Mouse (Mus musculus) heart, adult 2 months (tissue): ENCODE measurements around the gene Lgi4. TPM values are rescaled to one million over a fixed set of nuclear protein-coding genes. Genes with fewer than 3 reads are reported as not detected.

Experiments
- DNase-seq, 2 experiments: peaks; one replicate each; pipeline ENCODE4 v3.0.0; 2021
- H3K27ac ChIP-seq: fragments of 200-600 bp; 2 replicates; pipeline ENCODE4 v1.8.1; 2022
- H3K27me3 ChIP-seq: fragments of 200-500 bp; 2 replicates; pipeline ENCODE4 v1.6.1; 2012; ENCODE audit warnings: mild to moderate bottlenecking, low read length, inconsistent platforms, mixed read lengths; ENCODE audit not compliant: control insufficient read depth, insufficient read depth
- H3K36me3 ChIP-seq: fragments of 200-500 bp; 2 replicates; pipeline ENCODE4 v1.6.1; 2012; ENCODE audit warnings: low read length, inconsistent platforms; ENCODE audit not compliant: control insufficient read depth, insufficient read depth
- H3K4me1 ChIP-seq: fragments of 200-500 bp; 2 replicates; pipeline ENCODE4 v1.6.1; 2011; ENCODE audit warnings: low read length; ENCODE audit not compliant: control insufficient read depth, insufficient read depth
- H3K4me3 ChIP-seq: fragments of 200-600 bp; 2 replicates; pipeline ENCODE4 v1.8.1; 2022
- H3K79me2 ChIP-seq: fragments of 200-500 bp; replicated peaks from 2 replicates; pipeline ENCODE4 v1.6.1; 2012; ENCODE audit warnings: mild to moderate bottlenecking, inconsistent platforms, low read length, moderate library complexity, mixed read lengths; ENCODE audit not compliant: control insufficient read depth, insufficient read depth
- H3K9ac ChIP-seq: fragments of 200-500 bp; 2 replicates; pipeline ENCODE4 v1.6.1; 2012; ENCODE audit warnings: low read depth, mild to moderate bottlenecking, control low read depth, inconsistent platforms, low read length, mixed read lengths
- CTCF ChIP-seq: fragments of 200-600 bp; IDR thresholded peaks from 2 replicates; pipeline ENCODE4 v1.8.1; 2022; ENCODE audit warnings: antibody characterized with exemption, mild to moderate bottlenecking, moderate library complexity
- EP300 ChIP-seq: fragments of 200-500 bp; IDR thresholded peaks from 2 replicates; pipeline ENCODE4 v1.6.1; 2011; ENCODE audit warnings: low read depth, low read length, control low read depth; ENCODE audit not compliant: insufficient read depth
- POLR2A ChIP-seq: fragments of 200-500 bp; IDR thresholded peaks from 2 replicates; pipeline ENCODE4 v1.6.1; 2011; ENCODE audit warnings: mild to moderate bottlenecking, low read depth, low read length, control low read depth; ENCODE audit not compliant: insufficient read depth
- WGBS: fragments of 180-500 bp; shearing (Covaris S2); methylation state at CpG from one replicate; pipeline ENCODE4 v1.1.7; 2018; 5-methylcytosine and 5-hydroxymethylcytosine counted together
- intact Hi-C: fragments of 180-260 bp; cut with DNase I; formaldehyde crosslinking; loops from one replicate; pipeline ENCODE4 v1.15.1; 2025
- polyA plus RNA-seq: library from polyadenylated mRNA; depleted of rRNA; stranded (reverse); fragments of >200 nt; gene quantifications from 2 replicates; pipeline ENCODE4 v1.2.3, GENCODE M21; 2012
- total RNA-seq, 2 experiments: library from RNA; stranded (reverse); gene quantifications; 2 replicates each; pipeline ENCODE4 v1.2.3; 2021

Lgi4 gene
- total and polyA plus RNA-seq, 3 experiments, result 3.8 to 5.4 (median 3.9) TPM

GRCm38 (mm10) chr7:31097583-31098248 lies 38.6 kb downstream of the Lgi4 start:
- DNase-seq, result peak; percentile 91
- peak; percentile 93 for TF ChIP-seq CTCF
- TF ChIP-seq POLR2A, result peak; percentile 40; the same call in 1 of the 2 replicates
- 0 out of 2 replicates have a peak, but pooled peaks have one; percentile 43 for TF ChIP-seq EP300
- Histone ChIP-seq H3K27me3 (no peaks in the 10 kb centered on the region), H3K9ac (no peak overlapping the region), H3K36me3 (no peaks in the 10 kb centered on the region), H3K4me3 (peak overlapping the region; percentile 24; the same call in 1 of the 2 replicates), H3K79me2 (no peaks in the 10 kb centered on the region), H3K27ac (peak overlapping the region; percentile 47), H3K4me1 (no peaks in the 10 kb centered on the region)
- intact Hi-C loops, result loop anchor here (1.0 to 5.0 kb wide), 4 partner anchors 19 to 140 kb away; partner anchors contain the start of genes Lgi4 and Usf2
- WGBS, result 52% methylated on average over 20 of the region's 20 CpGs

- no peaks in the 10 kb centered on the region for H3K4me1 ChIP-seq
- no peaks in the 10 kb centered on the region for H3K79me2 ChIP-seq
- intact Hi-C loops, result loop anchor here (5.0 kb wide), 2 partner anchors 107 to 142 kb away; partner anchors contain the start of gene Usf2
- H3K36me3 ChIP-seq, result no peaks in the 10 kb centered on the region
- TF ChIP-seq CTCF (peak; percentile 52), POLR2A (no peak), EP300 (no peak)
- 76% methylated on average over 22 of the region's 22 CpGs for WGBS
- no peaks in the 10 kb centered on the region; the same call in 1 of the 2 replicates for H3K27me3 ChIP-seq
- no peak for DNase-seq
- no peak overlapping the region for H3K4me3 ChIP-seq
- H3K27ac ChIP-seq, result no peak overlapping the region; the same call in 1 of the 2 replicates
- H3K9ac ChIP-seq, result no peak overlapping the region
These were observed 39.8 kb downstream of the Lgi4 start for GRCm38 (mm10) chr7:31098697-31099611.

- TF ChIP-seq POLR2A, result no peak
- peak; percentile 35 for TF ChIP-seq CTCF
- no peak for TF ChIP-seq EP300
- H3K4me1 ChIP-seq, result no peaks in the 10 kb centered on the region
- intact Hi-C loops, result loop anchor here (5.0 kb wide), 2 partner anchors 107 to 142 kb away; partner anchors contain the start of gene Usf2
- no peak overlapping the region for H3K27ac ChIP-seq
- H3K9ac ChIP-seq, result no peak overlapping the region
- no peaks in the 10 kb centered on the region; the same call in 1 of the 2 replicates for H3K27me3 ChIP-seq
- H3K36me3 ChIP-seq, result no peaks in the 10 kb centered on the region
- 89% methylated on average over 6 of the region's 6 CpGs for WGBS
- H3K4me3 ChIP-seq, result no peak overlapping the region
- no peaks in the 10 kb centered on the region for H3K79me2 ChIP-seq
- no peak for DNase-seq
These were observed 40.5 kb downstream of the Lgi4 start for GRCm38 (mm10) chr7:31099612-31099982.

- Histone ChIP-seq H3K79me2 (no peaks in the 10 kb centered on the region), H3K4me1 (no peaks in the 10 kb centered on the region), H3K36me3 (no peaks in the 10 kb centered on the region), H3K27ac (no peak overlapping the region), H3K27me3 (no peaks in the 10 kb centered on the region; the same call in 1 of the 2 replicates), H3K4me3 (no peak overlapping the region), H3K9ac (no peak overlapping the region)
- DNase-seq, result no peak
- intact Hi-C loops, result no loop called here
- no peak for TF ChIP-seq CTCF
- 65% methylated on average over 14 of the region's 14 CpGs for WGBS
These were observed 41.6 kb downstream of the Lgi4 start for GRCm38 (mm10) chr7:31100786-31101185.

- Histone ChIP-seq H3K4me1 (peaks cover 3% of the 10 kb centered on the region), H3K27ac (no peak overlapping the region; the same call in 1 of the 2 replicates), H3K4me3 (no peak overlapping the region), H3K9ac (no peak overlapping the region), H3K79me2 (no peaks in the 10 kb centered on the region), H3K36me3 (no peaks in the 10 kb centered on the region), H3K27me3 (no peaks in the 10 kb centered on the region; the same call in 1 of the 2 replicates)
- intact Hi-C loops, result loop anchor here (2.0 kb wide), 1 partner anchor 68 kb away; no protein-coding TSS in a partner anchor
- 30% methylated on average over 15 of the region's 15 CpGs for WGBS
- DNase-seq, result peak; percentile 69 to 81
- TF ChIP-seq POLR2A (no peak), EP300 (no peak), CTCF (peak; percentile 87)
These were observed 46.1 kb downstream of the Lgi4 start for GRCm38 (mm10) chr7:31105061-31105768.
